In the genomic region with DNA sequence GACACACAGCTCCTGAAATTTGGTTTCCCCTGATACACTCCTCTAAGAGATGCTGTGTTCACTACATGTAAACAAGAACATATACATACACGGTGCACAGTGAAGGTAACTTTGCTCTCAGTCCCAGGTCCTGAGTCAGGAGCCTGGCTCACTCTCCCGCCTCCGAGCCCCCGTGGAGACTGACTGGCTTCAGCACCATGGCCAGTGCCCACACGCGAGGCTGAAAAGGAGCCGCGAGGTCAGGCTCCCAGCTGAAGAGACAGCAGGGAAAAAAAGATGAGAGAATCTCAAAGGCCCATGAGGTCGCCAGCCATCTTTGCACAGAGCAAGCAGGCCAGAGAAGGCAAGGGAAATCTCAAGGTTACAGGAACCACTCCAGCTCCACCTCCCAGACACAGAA, we compare ENCODE assay signal across 9 mouse cellular contexts. TPM values are rescaled to one million over a fixed set of nuclear protein-coding genes. Genes with fewer than 3 reads are reported as not detected.
DNase-seq lines count a peak whose midpoint lies in the region; ATAC-seq and TF ChIP-seq lines count a peak whose summit lies in the region.
"Had no signal": no experiment of that assay in that cellular context is flagged by ENCODE, and none has a peak within 500 bp of the region (broad histone marks: within the 10 kb centered on the region; RNA-seq: fewer than 3 reads in every experiment).

No protein-coding gene starts in this region.

- TF ChIP-seq CTCF in CH12.LX (conservative IDR thresholded peaks at IDR 0.05 in 1 of 2, IDR thresholded peaks at IDR 0.05 in 1 of 2; ENCODE audit: low read depth in 2 of 2, low read length in 2 of 2), result no peak

- TF ChIP-seq POLR2A in CH12.LX (IDR thresholded peaks at IDR 0.05; ENCODE audit: low read depth, low read length), result no peak

- H3K9ac ChIP-seq in hindbrain, embryonic 11.5 days (ENCODE audit: low read depth, low read length), result no peak overlapping the region
- H3K9ac ChIP-seq in hindbrain, embryonic 16.5 days (ENCODE audit: low read depth, low read length), result no peak overlapping the region; the same call in 1 of the 2 replicates
- H3K9ac ChIP-seq in CH12.LX (ENCODE audit: insufficient read depth, low read depth), result no peak overlapping the region
- H3K9ac ChIP-seq: liver, embryonic 13.5 days had no signal

- WGBS in hindbrain, embryonic 11.5 days, result 4% methylated on average over 9 of the region's 9 CpGs
- WGBS in hindbrain, embryonic 16.5 days, result 11% methylated on average over 9 of the region's 9 CpGs
- 8% methylated on average over 9 of the region's 9 CpGs for WGBS in limb, embryonic 10.5 days

- H3K4me2 ChIP-seq in hindbrain, embryonic 11.5 days (replicated peaks; ENCODE audit: low read depth, low read length), result no peak overlapping the region
- no peak overlapping the region for H3K4me2 ChIP-seq in hindbrain, embryonic 16.5 days (ENCODE audit: low read length)
- peak overlapping the region; percentile 32; the same call in 1 of the 2 replicates for H3K4me2 ChIP-seq in CH12.LX (ENCODE audit: insufficient read depth, low read depth, poor library complexity, severe bottlenecking)
- H3K4me2 ChIP-seq: liver, embryonic 13.5 days had no signal

- no peaks in the 10 kb centered on the region for H3K4me1 ChIP-seq in hindbrain, embryonic 11.5 days (replicated peaks; ENCODE audit: control insufficient read depth, insufficient read depth, low read length)
- H3K4me1 ChIP-seq in hindbrain, embryonic 16.5 days (ENCODE audit: control insufficient read depth, insufficient read depth, low read depth, low read length), result no peaks in the 10 kb centered on the region
- H3K4me1 ChIP-seq in CH12.LX (ENCODE audit: control insufficient read depth in 1 of 2, insufficient read depth in 2 of 2), result no peaks in the 10 kb centered on the region
- no peaks in the 10 kb centered on the region for H3K4me1 ChIP-seq in limb, embryonic 10.5 days
- H3K4me1 ChIP-seq: liver, embryonic 13.5 days had no signal

- no peaks in the 10 kb centered on the region for H3K27me3 ChIP-seq in hindbrain, embryonic 11.5 days (ENCODE audit: control insufficient read depth, insufficient read depth, low read length)
- peaks cover 4% of the 10 kb centered on the region; the same call in 1 of the 2 replicates for H3K27me3 ChIP-seq in hindbrain, embryonic 16.5 days (replicated peaks; ENCODE audit: control insufficient read depth, insufficient read depth, low read length)
- H3K27me3 ChIP-seq in CH12.LX (replicated peaks), result peaks cover 82% of the 10 kb centered on the region
- H3K27me3 ChIP-seq in limb, embryonic 10.5 days (ENCODE audit: low read depth, poor library complexity, severe bottlenecking), result peaks cover 39% of the 10 kb centered on the region

- H3K79me2 ChIP-seq in CH12.LX (replicated peaks; ENCODE audit: control insufficient read depth, extremely low read depth, insufficient read depth, poor library complexity, severe bottlenecking), result no peaks in the 10 kb centered on the region

- dilution Hi-C loops in CH12.LX (cut with MboI; ENCODE audit: extremely low pct_ligation_motif_present, extremely low pct_unique_long_range_greater_than_20kb, low sequenced_read_pairs), result no loop called here

- H3K9me3 ChIP-seq in hindbrain, embryonic 11.5 days (ENCODE audit: control insufficient read depth, low read length), result no peaks in the 10 kb centered on the region
- H3K9me3 ChIP-seq in hindbrain, embryonic 16.5 days (ENCODE audit: control insufficient read depth, low read length), result no peaks in the 10 kb centered on the region
- no peaks in the 10 kb centered on the region for H3K9me3 ChIP-seq in CH12.LX (replicated peaks; ENCODE audit: low read length)
- no peaks in the 10 kb centered on the region for H3K9me3 ChIP-seq in limb, embryonic 10.5 days (replicated peaks)
- H3K9me3 ChIP-seq: liver, embryonic 13.5 days had no signal

- peak; percentile 67 for DNase-seq in hindbrain, embryonic 11.5 days (ENCODE audit: low spot score)
- no peak for DNase-seq in CH12.LX (ENCODE audit: extremely low read depth)
- DNase-seq in adrenal gland, postnatal 14 days, result peak; percentile 84
- peak; percentile 85 for DNase-seq in limb, embryonic 10.5 days (ENCODE audit: low spot score)
- DNase-seq: liver, embryonic 13.5 days had no signal

- no peak overlapping the region for H3K27ac ChIP-seq in hindbrain, embryonic 11.5 days (ENCODE audit: low read depth, low read length)
- H3K27ac ChIP-seq in hindbrain, embryonic 16.5 days (ENCODE audit: low read depth, low read length), result no peak overlapping the region
- no peak overlapping the region for H3K27ac ChIP-seq in CH12.LX (ENCODE audit: insufficient read depth, low read depth)
- H3K27ac ChIP-seq in limb, embryonic 10.5 days, result no peak overlapping the region
- H3K27ac ChIP-seq: liver, embryonic 13.5 days had no signal

- ATAC-seq in hindbrain, embryonic 11.5 days (ENCODE audit: low FRiP score), result no peak
- ATAC-seq in hindbrain, embryonic 16.5 days, result no peak
- ATAC-seq in inflammation-experienced regulatory T-cells, adult 6 months, result no peak
- ATAC-seq in activated CD4-positive, CD25-positive, alpha-beta regulatory T cell, adult 4 months, result no peak
- ATAC-seq in monocyte, adult 5-6 weeks (replicated peaks; ENCODE audit: insufficient number of reproducible peaks, low FRiP score, low TSS enrichment, poor library complexity, severe bottlenecking), result no peak

- no peaks in the 10 kb centered on the region for H3K36me3 ChIP-seq in hindbrain, embryonic 11.5 days (ENCODE audit: control insufficient read depth, insufficient read depth, low read length)
- no peaks in the 10 kb centered on the region for H3K36me3 ChIP-seq in hindbrain, embryonic 16.5 days (ENCODE audit: control insufficient read depth, insufficient read depth, low read length)
- H3K36me3 ChIP-seq in CH12.LX (replicated peaks in 1 of 2; ENCODE audit: control insufficient read depth in 1 of 2, insufficient read depth in 1 of 2, low read length in 1 of 2), result no peaks in the 10 kb centered on the region
- no peaks in the 10 kb centered on the region for H3K36me3 ChIP-seq in limb, embryonic 10.5 days
- H3K36me3 ChIP-seq: liver, embryonic 13.5 days had no signal

- TF ChIP-seq RAD21 in CH12.LX (IDR thresholded peaks at IDR 0.05; ENCODE audit: low read depth, low read length), result no peak

- in situ Hi-C loops in CH12.LX (cut with MboI; ENCODE audit: low pct_ligation_motif_present, low pct_unique_long_range_greater_than_20kb, low sequenced_read_pairs), result no loop called here

- TF ChIP-seq EP300 in CH12.LX (IDR thresholded peaks at IDR 0.05; ENCODE audit: low read length), result no peak

- H3K4me3 ChIP-seq in hindbrain, embryonic 11.5 days (ENCODE audit: low read depth, low read length), result no peak overlapping the region
- H3K4me3 ChIP-seq in hindbrain, embryonic 16.5 days (ENCODE audit: low read length), result no peak overlapping the region
- H3K4me3 ChIP-seq in CH12.LX (replicated peaks in 1 of 3; ENCODE audit: low read depth in 2 of 3, low read length in 2 of 3, poor library complexity in 1 of 3), result no peak overlapping the region
- no peak overlapping the region for H3K4me3 ChIP-seq in limb, embryonic 10.5 days
- H3K4me3 ChIP-seq: liver, embryonic 13.5 days had no signal

TF ChIP-seq in CH12.LX, 34 proteins besides CTCF, POLR2A, EP300 and RAD21 (continues in another document):
- TF ChIP-seq ZNF384 (IDR thresholded peaks at IDR 0.05; ENCODE audit: low read depth, low read length) (no peak), CHD2 (IDR thresholded peaks at IDR 0.05; ENCODE audit: low read length) (no peak), ELF1 (IDR thresholded peaks at IDR 0.05; ENCODE audit: low read depth, low read length) (no peak), E2F4 (IDR thresholded peaks at IDR 0.05; ENCODE audit: insufficient replicate concordance, low read depth, low read length) (no peak), TCF12 (IDR thresholded peaks at IDR 0.05; ENCODE audit: low read depth, low read length) (no peak), TBP (conservative IDR thresholded peaks at IDR 0.05; ENCODE audit: low read depth, low read length) (no peak), ZMIZ1 (IDR thresholded peaks at IDR 0.05; ENCODE audit: low read depth, low read length) (no peak), ZKSCAN1 (IDR thresholded peaks at IDR 0.05; ENCODE audit: borderline replicate concordance, low read depth, low read length) (no peak), USF1 (IDR thresholded peaks at IDR 0.05; ENCODE audit: low read depth, low read length) (no peak), ZC3H11A (IDR thresholded peaks at IDR 0.05; ENCODE audit: low read depth, low read length) (no peak), SMC3 (IDR thresholded peaks at IDR 0.05; ENCODE audit: low read depth, low read length) (no peak), SIN3A (IDR thresholded peaks at IDR 0.05; ENCODE audit: low read length) (no peak), KAT2A (IDR thresholded peaks at IDR 0.05; ENCODE audit: insufficient replicate concordance, low read length) (no peak), HCFC1 (IDR thresholded peaks at IDR 0.05; ENCODE audit: low read depth, low read length) (no peak), IRF4 (IDR thresholded peaks at IDR 0.05; ENCODE audit: low read depth, low read length) (no peak)

RNA-seq across cellular contexts. Expression of gene 3100002H09Rik, which starts 22.7 kb away (rescaled TPM):
- polyA plus RNA-seq in hindbrain, embryonic 11.5 days (2014; fragmentation: Nextera tagmentation; extraction: Ambion mirVana), result 0.40 and 0.53 TPM in 2 replicates
- polyA plus RNA-seq in hindbrain, embryonic 16.5 days (2015; fragmentation: Nextera tagmentation; extraction: Ambion mirVana), result 0.36 and 0.49 TPM in 2 replicates
- total RNA-seq in CH12.LX (2012; rRNA removed), result not detected in 2 replicates
- total RNA-seq in CH12.LX (2014; rRNA removed), result not detected in 2 replicates
- not detected in 2 replicates for polyA plus RNA-seq in CH12.LX (2012; ENCODE audit: insufficient read length, low read depth)
- not detected in 2 replicates for total RNA-seq in adrenal gland, postnatal 14 days (2021)
- not detected in 2 replicates for polyA plus RNA-seq in limb, embryonic 10.5 days (2016; fragmentation: Nextera tagmentation; extraction: Ambion mirVana)
- polyA plus RNA-seq in inflammation-experienced regulatory T-cells, adult 6 months (2017; shearing (Covaris generic)), result not detected
- polyA plus RNA-seq in activated CD4-positive, CD25-positive, alpha-beta regulatory T cell, adult 4 months (2017; shearing (Covaris generic)), result not detected
- not detected in 3 replicates for total RNA-seq in monocyte, adult 5-6 weeks (2017)
- polyA plus RNA-seq: liver, embryonic 13.5 days had no signal

RNA-seq across cellular contexts. Expression of gene Pou3f1, which starts 23.3 kb away (rescaled TPM):
- 17.4 and 18.8 TPM in 2 replicates for polyA plus RNA-seq in hindbrain, embryonic 11.5 days (2014; fragmentation: Nextera tagmentation; extraction: Ambion mirVana)
- polyA plus RNA-seq in hindbrain, embryonic 16.5 days (2015; fragmentation: Nextera tagmentation; extraction: Ambion mirVana), result 3.0 and 6.7 TPM in 2 replicates
- total RNA-seq in CH12.LX (2012; rRNA removed) (not detected in 2 replicates), CH12.LX (2014; rRNA removed) (not detected in 2 replicates)
- polyA plus RNA-seq in CH12.LX (2012; ENCODE audit: insufficient read length, low read depth), result not detected in 2 replicates
- total RNA-seq in adrenal gland, postnatal 14 days (2021), result 0.11 and 0.19 TPM in 2 replicates
- 0.04 and 0.13 TPM in 2 replicates for polyA plus RNA-seq in limb, embryonic 10.5 days (2016; fragmentation: Nextera tagmentation; extraction: Ambion mirVana)
- polyA plus RNA-seq in inflammation-experienced regulatory T-cells, adult 6 months (2017; shearing (Covaris generic)), result not detected
- not detected for polyA plus RNA-seq in activated CD4-positive, CD25-positive, alpha-beta regulatory T cell, adult 4 months (2017; shearing (Covaris generic))
- not detected in 3 replicates for total RNA-seq in monocyte, adult 5-6 weeks (2017)
- polyA plus RNA-seq: liver, embryonic 13.5 days had no signal
